Mouse (Mus musculus) cerebellum, adult 2 months (tissue): Measurements from ENCODE around the gene Epb41.

Experiments
- CTCF ChIP-seq: fragments of 200-500 bp; IDR thresholded peaks from 2 replicates; pipeline ENCODE4 v1.5.1; 2011; ENCODE audit warnings: low read depth, mild to moderate bottlenecking, control low read depth, low read length, moderate library complexity, borderline replicate concordance; ENCODE audit not compliant: insufficient read depth
- POLR2A ChIP-seq: fragments of 200-500 bp; IDR thresholded peaks from 2 replicates; pipeline ENCODE4 v1.6.1; 2011; ENCODE audit warnings: low read length, control low read depth, borderline replicate concordance; ENCODE audit not compliant: insufficient read depth

DNA sequence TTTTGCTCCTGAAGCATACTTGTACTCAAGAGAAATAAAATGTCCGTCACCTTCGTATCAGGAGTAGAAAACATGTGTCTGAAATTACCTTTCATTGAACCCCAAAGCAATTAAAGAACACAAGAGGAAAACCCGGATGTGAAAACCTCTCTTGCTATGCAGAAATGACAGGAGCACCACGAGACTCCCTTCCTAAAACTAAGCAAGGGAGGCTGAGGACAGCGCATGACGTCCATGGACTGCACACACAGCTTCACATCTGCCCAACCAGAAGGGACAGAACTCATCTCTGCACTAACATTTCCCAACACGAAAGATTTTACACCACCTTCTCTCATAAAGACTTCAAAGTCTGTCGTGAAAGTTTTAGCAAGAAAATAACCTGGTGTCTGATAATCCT, 64.7 kb downstream of the Epb41 start:
- TF ChIP-seq POLR2A (no peak), CTCF (no peak)
